Mouse (Mus musculus) C2C12 (cell line): ENCODE data around the gene Plagl1.
A peak's percentile ranks its signal among the peaks of the same experiment; 100 is the strongest.

Source experiments
- CEBPB ChIP-seq: IDR thresholded peaks from one replicate; pipeline ENCODE4 v1.6.1; 2011; ENCODE audit warnings: low read depth, mild to moderate bottlenecking, control low read depth, moderate library complexity
- CTCF ChIP-seq: IDR thresholded peaks from one replicate; pipeline ENCODE4 v1.5.1; 2011; ENCODE audit not compliant: control insufficient read depth, insufficient read depth, insufficient read length

GRCm38 (mm10) chr10:13016573-13016972 is 43.7 kb upstream of the Plagl1 start:
- TF ChIP-seq CTCF (peak; percentile 14), CEBPB (no peak)
